Mouse (Mus musculus) common myeloid progenitor, adult 5-6 weeks (primary cell): Measurements from ENCODE around the gene Asic2. TPM values are rescaled to one million over a fixed set of nuclear protein-coding genes. Genes with fewer than 3 reads are reported as not detected.
A peak's percentile ranks its signal among the peaks of the same experiment; 100 is the strongest.

Experiments
- ATAC-seq: replicated peaks from 2 replicates; pipeline ENCODE4 v1.8.0; 2016; ENCODE audit warnings: low read depth, mild to moderate bottlenecking, moderate TSS enrichment, inconsistent platforms; ENCODE audit not compliant: poor library complexity, severe bottlenecking
- total RNA-seq: library from RNA; stranded (forward); fragments of 200-1000, 187-1606 nt; gene quantifications from 2 replicates; pipeline ENCODE4 v1.2.3, GENCODE M21; 2017

Gene Asic2
- total RNA-seq, 1 experiment from 2014 or later, result not detected

GRCm38 (mm10) chr11:80904559-80904958 lies 1063.7 kb downstream of the Asic2 start:
- ATAC-seq, result no peak

GRCm38 (mm10) chr11:80903426-80903825 lies 1064.8 kb downstream of the Asic2 start:
- no peak for ATAC-seq

GRCm38 (mm10) chr11:80902664-80903063 lies 1065.6 kb downstream of the Asic2 start:
- no peak for ATAC-seq

GRCm38 (mm10) chr11:80900555-80900954 lies 1067.7 kb downstream of the Asic2 start:
- ATAC-seq, result no peak

DNA sequence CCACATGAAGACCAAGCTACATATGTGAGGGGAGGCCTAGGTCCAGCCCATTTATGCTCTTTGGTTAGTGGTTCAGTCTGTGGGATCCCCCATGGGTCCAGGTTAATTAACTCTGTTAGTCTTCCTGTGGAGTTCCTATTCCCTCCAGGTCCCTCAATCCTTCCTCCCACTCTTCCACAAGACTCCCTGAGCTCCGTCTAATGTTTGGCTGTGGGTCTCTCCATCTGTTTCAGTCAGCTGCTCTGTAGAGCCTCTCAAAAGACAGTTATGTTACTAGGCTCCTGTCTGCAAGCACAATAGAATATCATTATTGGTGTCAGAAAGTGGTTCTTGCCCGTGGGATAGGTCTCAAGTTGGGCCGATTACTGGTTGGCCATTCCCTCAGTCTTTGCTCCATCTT lies 1072.4 kb downstream of the Asic2 start:
- ATAC-seq, result no peak

GRCm38 (mm10) chr11:80889336-80890063 lies 1078.8 kb downstream of the Asic2 start:
- no peak for ATAC-seq

GRCm38 (mm10) chr11:80887021-80887420 lies 1081.2 kb downstream of the Asic2 start:
- no peak for ATAC-seq

- ATAC-seq, result no peak
These were observed 1081.9 kb downstream of the Asic2 start for GRCm38 (mm10) chr11:80886365-80886764.

DNA sequence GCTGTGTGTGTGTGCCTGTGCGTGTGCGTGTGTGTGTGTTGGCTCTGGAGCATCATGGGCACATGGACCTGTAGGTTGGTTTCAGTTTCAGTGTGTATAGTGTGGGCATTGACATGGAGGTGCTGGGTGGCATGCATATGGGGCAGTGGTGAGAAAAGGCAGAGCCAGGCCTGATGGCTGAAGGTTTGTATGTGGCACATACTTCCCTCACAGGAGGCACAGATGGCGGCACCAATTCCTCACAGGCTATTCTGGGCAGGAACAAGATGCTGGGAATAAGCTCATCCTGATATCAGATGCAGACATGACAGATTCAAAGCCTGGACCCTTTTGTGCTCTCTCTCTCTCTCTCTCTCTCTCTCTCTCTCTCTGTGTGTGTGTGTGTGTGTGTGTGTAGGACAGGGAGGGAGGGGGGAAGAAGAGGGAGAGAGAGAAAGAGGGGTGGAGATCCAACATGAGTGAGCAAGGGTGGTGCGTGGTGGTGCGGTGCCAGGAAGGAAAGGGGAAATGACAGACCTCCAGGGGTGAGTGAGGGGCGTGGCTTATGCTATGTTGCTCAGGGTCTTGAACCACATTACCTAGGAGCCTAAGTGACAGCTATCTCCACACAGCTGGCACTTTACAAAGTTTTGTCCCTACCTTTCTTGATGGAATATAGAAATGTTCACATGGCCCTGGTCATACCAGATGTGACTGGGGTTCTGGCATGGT lies 1083.6 kb downstream of the Asic2 start:
- ATAC-seq, result no peak

DNA sequence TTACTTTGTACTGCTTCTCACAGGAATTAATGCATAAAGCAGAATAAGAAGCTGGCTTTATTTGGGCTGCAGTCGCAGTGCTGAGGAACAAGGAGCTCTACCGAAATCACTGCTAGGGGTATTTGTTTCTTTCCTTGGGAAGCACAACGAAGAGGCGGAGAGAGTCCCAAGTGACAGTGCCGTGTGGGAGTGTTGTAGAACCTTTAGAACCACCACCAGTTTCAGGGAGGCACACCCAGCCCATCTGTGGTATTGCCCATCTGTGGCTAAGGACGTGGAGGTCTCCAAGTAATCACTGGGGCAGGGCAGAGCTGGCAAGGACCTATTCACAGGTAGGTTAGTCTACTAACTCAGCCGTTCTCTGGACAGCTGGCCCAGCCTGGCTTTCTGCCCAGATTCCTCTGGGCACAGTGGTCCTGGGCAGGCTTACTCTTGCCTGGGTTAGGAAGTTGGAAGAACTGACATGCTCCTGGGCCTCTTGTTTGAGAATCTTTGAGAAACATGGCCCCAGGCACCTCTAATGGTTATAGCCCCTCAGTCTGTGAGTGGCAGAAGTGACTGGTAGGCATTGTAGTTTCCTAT lies 1085.9 kb downstream of the Asic2 start:
- no peak for ATAC-seq

- ATAC-seq, result no peak
These were observed 1090.2 kb downstream of the Asic2 start for GRCm38 (mm10) chr11:80878026-80878425.

DNA sequence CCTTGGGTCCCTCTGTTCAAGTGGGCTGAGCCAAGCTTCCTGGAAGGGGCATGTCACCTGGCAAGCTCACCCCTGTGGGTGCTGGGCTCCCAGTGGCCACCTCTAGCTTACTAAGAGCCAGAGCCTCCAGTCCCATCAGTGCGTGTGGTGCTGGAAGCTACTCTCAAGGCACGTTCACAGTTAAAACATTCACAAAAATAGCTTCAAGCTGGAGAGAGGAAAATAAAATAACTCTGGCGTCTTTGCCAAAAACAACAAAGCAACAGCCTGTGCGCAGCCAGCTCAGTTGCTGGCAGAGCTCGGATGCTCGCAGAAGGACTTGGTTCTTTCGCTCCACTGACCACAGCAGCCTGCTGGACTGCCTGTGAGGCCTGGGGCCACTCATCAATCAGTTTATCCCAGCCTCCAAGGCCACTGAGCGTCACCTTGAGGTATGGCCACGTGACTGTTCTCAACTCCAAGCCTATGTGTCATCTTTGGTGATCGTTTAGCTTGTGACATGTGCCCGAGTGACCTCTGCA lies 1091.1 kb downstream of the Asic2 start:
- no peak for ATAC-seq

- ATAC-seq, result peak; percentile 83
These were observed 1095.5 kb downstream of the Asic2 start for GRCm38 (mm10) chr11:80872509-80873474.

GRCm38 (mm10) chr11:80868039-80868438 lies 1100.2 kb downstream of the Asic2 start:
- no peak for ATAC-seq

DNA sequence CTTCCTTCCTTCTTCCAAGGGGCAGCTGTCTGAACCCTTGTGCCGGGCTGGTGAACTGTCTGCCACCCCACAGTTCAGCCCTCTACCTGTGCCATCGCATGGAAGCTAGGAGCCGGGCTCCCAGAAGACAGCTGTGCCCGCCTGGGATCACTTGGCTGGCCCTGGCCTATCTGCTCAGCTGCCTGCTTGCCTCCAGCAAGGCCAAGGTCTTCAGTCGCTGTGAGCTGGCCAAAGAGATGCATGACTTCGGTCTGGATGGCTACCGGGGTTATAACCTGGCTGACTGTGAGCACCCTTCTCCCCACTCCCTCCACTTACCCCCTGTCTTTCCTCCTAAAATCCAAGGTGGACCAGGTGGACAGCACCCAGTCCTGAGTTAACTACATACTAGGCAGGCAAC lies 1105.3 kb downstream of the Asic2 start:
- ATAC-seq, result no peak

DNA sequence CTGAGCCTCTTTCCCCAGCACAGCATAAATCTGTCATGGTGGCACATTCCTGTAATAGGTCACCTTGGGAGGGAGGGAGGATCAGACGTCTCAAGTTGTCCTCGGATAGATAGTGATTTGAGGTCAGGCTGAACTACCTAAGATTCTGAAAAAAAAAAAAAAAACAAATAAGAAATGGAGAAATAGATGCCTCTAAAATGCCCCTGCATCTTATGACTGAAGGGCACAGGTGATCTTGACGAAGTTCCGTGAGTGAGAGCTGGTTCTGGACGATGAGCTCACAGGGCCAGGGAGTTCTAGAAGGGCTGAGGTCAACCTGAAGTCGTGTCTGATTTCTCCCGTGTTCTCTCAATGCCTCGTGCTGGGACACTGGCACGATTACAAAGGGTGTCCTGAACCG lies 1110.2 kb downstream of the Asic2 start, which contains the start of gene Spaca3:
Gene Spaca3 (plus strand): TSS at position 301 of the 400 bp plus-strand sequence.
- no peak for ATAC-seq

- ATAC-seq, result no peak
These were observed 1111.4 kb downstream of the Asic2 start for GRCm38 (mm10) chr11:80856827-80857226.

DNA sequence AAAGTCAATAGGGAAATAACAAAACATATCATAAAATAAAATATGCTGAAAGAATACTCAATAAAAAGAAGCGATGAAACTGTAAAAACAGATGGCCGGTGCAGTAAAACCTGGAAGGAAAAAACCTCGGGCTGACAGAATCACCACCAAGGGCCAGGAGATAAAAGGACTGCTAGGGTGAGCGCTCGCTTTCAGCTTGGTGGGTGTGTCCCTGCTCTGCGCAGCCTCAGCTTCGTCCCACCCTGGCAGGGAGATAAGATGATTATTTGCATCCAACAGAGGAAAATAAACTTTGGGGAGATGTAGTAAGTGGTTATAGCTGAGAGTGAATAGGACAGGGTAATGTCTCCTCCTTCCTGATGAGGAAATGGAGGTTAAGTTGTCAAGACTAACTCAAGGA lies 1113.3 kb downstream of the Asic2 start:
- no peak for ATAC-seq

GRCm38 (mm10) chr11:80854430-80854829 lies 1113.8 kb downstream of the Asic2 start:
- no peak for ATAC-seq

DNA sequence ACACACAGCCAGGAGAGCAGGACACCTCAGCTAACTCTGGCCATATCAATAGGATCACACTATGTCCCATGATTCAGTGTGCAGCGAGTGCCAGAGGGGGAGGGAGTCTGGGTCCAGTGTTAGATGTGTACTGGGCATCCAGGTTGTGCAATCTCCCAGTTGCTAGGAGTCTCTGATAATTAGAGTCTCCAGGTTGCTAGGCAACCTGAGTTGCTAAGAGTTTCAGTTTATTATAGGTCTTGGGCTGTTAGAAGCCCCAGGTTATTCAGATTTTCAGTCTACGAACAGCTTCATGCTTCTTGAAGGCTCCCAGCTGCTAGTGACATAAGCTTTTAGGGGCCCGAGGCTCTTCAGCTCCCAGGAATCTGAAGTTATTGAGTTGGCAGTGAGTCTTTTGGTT lies 1115.2 kb downstream of the Asic2 start:
- no peak for ATAC-seq
